Mouse (Mus musculus) forelimb bud, embryonic 11.5 days (tissue): Measurements from ENCODE around the gene Olfr20.
"Not testable (repeated sequence)": the region's sequence is repeated elsewhere in the genome, so short reads cannot be mapped to it uniquely, and the experiment has no call there.

ENCODE experiments used
- DNase-seq: peaks from one replicate; pipeline ENCODE4 v3.0.0-alpha.2; 2012; ENCODE audit warnings: low read depth, low spot score

Olfr20 gene

DNA sequence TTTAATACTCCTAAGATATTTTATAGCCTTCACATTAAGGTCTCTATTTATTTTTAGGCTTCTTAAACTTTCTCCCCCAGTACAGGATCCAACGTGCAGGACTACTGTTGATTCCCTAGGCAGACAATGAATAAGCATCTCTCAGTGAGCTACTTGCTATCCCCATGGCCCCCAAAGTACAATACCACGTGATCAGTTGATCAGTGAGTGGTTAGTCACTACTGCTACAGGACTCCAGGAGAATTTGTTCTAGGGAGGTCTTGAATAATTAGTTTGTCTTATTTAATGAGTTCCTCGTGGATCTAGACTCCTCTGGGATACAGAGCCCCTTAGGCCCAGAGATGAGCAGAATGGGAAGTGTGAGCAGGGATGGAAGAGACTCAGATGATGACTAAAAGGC is at the start of gene Olfr20:
TSS of gene Olfr20 (plus strand) at position 301 of the 400 bp plus-strand sequence.
- no peak for DNase-seq

DNA sequence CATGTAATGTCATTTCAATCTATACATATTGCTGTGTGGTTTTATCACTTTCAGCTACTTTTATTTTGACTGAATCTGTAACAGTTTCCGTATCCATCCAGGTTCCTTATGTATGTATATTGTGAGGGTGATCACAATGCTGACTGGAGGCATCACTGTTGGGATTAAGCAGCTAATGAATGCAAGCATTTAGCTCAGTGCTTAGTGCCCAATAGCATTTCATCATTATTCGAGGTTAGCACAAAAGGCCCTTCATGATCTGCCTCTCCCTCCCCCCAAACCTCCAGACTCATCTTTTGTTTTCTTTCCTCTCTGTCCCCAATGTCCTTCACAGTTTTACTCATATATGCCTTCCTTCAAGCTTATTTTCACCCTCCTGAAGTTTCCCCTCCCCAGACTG is 47.5 kb upstream of the Olfr20 start:
- DNase-seq: no peak

DNA sequence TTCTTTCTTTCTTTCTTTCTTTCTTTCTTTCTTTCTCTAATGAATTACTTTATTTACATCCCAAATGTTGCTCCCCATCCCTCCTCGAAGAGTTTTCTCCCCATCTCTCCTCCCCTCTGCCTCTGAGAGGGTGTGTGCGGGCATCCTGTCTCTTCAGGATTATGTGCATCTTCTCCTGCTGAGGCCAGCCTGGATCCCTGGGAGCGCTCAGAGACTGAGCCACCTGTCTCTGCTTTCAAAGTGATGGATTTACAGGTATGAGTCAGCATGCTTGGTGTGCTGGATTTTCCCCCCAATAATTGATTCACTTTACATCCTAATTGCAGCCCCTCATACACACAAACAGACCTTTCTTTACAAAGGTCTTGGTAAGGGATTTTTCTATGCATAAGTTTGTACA is 34.6 kb upstream of the Olfr20 start:
- no peak for DNase-seq

DNA sequence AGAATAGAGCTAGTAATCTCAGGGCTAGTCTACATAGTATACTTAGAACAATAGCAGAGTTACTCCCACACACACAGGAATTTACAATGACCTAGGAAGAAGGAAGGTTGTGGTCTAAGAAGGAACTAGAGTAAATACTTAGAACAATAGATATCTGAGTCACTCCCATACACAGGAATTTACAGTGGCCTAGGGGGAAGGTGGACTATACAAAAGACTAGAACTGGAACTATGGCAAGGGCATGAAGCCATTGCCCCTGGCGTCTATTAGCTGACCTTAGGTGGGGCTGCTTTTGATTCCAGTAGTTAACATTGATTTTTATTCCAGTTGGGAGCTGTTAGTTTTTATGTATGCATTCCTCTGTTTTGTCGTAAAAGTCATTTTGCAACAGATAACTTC is 32.0 kb upstream of the Olfr20 start:
- not testable (repeated sequence) for DNase-seq

DNA sequence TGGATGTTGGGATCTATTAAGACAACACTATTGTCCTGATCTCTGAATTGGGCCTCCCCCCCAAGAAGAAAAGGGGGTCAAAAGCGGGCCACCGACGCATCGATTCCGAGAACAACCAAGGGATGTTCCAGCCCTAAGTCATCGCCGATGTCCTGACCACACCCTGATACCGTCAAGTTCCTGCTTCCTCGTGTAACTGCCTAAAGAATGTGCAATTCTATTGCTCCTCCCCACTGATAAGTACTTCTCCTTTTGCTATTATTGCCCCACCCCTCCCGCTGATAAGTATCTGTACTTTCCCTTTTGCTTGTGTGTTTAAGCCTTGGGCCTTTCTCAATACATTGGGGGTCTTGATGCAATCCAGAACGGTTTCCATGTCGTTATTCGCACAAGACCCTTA is 29.5 kb upstream of the Olfr20 start:
- DNase-seq: not testable (repeated sequence)

DNA sequence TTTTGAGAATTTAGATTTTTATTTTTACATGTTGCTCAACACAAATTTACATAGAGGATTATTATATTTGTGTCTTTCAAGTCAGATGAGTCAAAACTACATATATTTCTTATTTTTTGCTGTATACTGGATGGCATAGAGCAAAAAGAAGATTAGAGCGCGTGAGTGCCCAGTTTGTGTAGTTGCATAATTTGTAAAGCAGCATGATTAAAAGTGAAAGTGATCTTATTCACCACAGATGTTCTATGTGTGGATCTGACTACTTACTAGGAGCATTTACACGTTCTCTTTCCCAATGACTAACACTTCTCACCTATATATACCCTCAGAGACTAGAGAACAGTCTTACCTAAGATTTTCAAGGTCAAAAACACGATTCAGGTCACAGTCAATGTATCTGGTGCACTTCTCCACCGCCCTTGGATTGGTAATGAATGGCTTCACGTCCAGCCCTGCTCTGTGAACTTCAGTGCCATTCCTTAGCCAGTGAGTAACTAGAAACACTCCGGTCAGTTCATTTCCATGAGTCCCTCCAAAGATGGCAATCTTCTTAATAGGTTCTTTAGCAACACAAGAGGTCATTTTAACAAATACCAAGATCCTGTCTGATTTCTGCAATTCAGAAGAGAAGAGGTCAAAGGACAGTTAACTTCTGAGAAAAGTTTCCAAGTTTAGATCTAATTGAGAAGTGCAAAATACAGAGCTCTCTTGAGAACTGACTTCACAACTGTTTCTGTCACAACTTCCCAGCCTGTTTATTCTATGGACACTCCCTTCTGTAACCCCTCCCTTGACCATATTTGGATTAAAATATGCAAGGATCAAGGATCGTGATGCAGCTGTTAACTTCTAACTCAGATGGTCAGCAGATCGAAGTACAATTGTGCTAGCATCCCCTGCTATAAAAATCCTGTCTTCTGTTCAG is 26.4 kb upstream of the Olfr20 start:
- no peak for DNase-seq

DNA sequence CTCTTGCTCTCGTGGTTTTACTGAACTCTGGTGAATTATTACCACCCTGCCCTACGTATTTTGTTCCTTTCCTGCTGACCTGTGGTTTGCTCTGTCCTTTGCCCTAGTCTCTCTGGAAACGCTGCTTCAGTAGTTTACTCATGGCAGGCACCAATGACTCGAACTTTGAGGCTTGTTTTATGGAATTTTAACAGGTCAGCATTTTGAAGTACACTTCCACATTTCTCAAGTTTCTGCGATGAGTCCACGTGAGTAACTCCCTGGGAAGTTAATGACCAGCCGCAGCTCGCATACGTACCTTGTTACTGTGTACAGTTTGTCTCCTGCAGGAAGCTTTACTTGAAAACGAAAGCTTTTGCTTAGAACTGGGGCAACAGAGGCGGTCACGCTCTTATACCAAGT is 24.1 kb upstream of the Olfr20 start:
- DNase-seq: no peak

DNA sequence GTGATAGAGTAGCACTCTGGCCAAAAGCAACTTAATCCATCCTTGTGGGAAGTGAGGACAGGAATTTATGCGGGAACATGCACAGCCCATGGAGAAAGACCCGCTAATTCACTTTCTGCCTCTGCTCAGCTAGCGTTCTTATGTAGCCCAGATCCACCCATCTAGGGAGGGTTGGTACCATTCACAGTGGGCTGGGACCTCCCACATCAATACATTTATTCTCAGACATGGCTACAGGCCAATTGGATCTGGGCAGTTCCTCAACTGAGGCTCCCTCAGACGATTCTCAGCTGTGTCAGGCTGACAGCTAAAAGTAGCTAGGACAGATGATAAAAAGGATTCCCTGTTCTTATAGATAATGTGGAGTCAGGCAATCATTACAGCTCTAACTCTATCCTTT is 23.2 kb upstream of the Olfr20 start:
- no peak for DNase-seq

DNA sequence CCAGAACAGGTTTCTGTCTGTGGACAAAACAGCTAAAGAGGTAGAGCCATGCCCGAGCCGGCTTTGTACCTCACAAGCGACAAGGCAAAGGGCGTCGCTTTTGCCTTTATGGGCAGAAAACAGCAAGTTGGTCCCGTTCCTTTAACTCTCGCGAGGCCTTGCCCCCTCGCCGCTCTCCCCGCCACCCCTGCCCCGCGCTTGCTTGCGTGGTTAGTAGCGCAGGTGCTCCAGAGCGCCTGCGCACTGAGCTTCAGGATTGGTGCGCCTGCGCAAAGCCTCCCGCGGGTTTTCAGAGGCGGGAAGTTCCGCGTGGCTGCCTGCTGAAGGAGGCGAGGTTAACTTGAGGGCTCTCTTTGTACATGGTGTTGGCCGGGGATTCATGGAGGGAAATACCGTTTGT is 21.1 kb upstream of the Olfr20 start, which contains the start of the genes Aspa, Gm49340 and Spata22:
TSS of gene Aspa (minus strand) at position 155 of the 400 bp plus-strand sequence.
TSS of gene Gm49340 (plus strand) at position 300 of the 400 bp plus-strand sequence.
TSS of gene Spata22 (plus strand) at position 300 of the 400 bp plus-strand sequence.
- no peak for DNase-seq

DNA sequence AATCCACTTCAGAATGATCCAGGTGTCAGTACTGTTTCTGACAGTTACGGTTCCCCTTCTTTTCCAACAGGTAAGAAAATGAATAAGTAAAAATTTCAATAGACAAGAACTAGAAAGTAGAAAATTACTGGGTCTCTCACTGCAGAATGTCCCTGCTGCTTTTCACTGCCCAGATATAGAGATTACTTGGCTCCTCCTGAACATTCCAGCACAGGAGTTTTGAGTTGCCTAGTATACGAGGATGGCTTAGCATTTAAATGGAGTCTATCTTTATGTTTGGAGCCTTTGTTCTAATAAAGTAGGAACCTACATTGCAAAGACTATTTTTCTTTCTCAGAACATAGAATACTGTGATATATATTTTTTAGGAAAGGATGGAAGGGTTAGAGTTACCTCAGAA is 17.2 kb upstream of the Olfr20 start:
- no peak for DNase-seq

DNA sequence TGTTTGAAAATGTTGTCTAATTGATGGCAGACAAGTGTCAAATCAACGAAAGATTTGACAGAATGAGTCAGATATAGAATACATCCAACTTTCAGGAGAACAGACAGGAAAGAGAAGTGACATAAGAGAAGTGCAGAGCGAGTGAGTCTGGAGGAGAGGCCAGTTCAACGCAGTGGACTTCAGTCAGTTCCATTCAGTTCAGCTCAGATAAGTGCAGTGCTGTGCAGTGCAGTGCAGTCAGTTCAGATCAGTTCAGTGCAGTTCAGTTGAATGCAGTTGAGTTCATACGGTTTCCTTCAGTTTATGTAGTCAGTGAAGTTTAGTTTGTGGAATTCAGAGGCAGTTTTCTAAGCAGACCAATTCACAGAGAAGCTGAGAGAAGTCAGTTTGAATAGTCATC is 13.7 kb upstream of the Olfr20 start:
- DNase-seq: no peak

DNA sequence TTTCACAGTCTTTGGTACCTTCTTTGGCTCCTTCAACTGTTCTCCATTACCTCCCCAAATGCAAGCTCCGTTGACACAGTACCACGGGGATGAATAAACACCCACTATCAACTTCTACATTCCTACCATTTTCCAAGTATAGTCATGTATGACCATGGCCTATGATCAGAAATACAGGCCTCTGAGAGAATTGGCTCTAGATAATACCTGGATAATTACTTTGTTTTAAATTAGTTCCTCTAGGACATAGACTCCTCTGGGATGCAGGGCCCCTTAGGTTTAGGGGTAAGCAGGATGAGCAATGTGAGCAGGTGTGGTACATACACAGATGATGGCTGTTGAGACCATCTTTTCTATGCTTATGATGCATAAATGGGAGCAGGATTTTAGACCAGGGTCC is 20.4 kb downstream of the Olfr20 start, which contains the start of gene Olfr376:
TSS of gene Olfr376 (plus strand) at position 301 of the 400 bp plus-strand sequence.
- no peak for DNase-seq

DNA sequence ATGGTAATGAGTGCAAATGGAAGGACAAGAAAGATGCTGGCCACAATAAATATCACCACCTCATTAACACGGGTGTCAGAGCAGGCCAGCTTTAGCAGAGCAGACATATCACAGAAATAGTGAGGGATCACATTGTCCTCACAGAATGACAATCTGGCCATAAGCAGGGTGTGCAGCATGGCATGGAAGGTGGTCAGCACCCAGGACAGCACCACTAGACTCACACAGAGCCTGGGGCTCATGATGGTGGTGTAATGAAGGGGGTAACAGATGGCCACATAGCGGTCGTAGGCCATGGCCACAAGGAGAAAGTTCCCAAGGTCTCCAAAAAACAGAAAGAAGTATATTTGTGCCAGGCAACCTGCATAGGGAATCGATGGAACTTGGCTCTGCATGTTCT is 44.8 kb downstream of the Olfr20 start:
- DNase-seq: no peak

DNA sequence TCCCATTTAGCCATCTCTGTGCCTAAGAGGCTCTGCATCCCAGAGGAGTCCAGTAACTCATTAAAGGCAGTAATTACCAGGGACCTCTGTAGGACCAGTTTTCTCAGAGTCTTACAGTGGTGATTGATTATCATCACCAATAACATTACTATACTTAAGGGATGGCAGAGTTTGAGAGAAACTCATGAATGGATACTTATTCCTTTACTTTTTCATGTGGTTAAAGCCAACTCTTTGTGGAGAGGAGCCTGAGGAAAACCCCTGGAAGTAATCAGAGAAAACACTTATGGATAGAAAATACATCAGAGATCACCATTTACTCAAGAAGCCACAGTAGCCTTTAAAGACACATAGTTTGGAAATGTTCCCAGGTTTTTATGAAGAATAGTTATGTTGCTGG is 48.9 kb downstream of the Olfr20 start, which contains the start of gene Olfr1:
TSS of gene Olfr1 (minus strand) at position 101 of the 400 bp plus-strand sequence.
- DNase-seq: no peak
